Mouse (Mus musculus): ENCODE measurements around the gene AC161166.1. TPM values are rescaled to one million over a fixed set of nuclear protein-coding genes. Genes with fewer than 3 reads are reported as not detected.

The AC161166.1 gene
- polyA plus RNA-seq, 1 experiment from 2014 or later = 0.59 TPM

GRCm38 (mm10) chr7:24539686-24540085, 27.4 kb upstream of the AC161166.1 start:
- ATAC-seq (ENCODE audit: low FRiP score) = no peak
- DNase-seq (ENCODE audit: low spot score, missing footprints) = no peak
- Histone ChIP-seq H3K27me3 (ENCODE audit: control insufficient read depth, insufficient read depth, low read length) (no peaks in the 10 kb centered on the region), H3K27ac (ENCODE audit: low read depth, low read length) (no peak overlapping the region), H3K4me1 (ENCODE audit: control insufficient read depth, insufficient read depth, low read length) (no peaks in the 10 kb centered on the region), H3K9me3 (ENCODE audit: control insufficient read depth, low read length) (no peaks in the 10 kb centered on the region; the same call in 1 of the 2 replicates), H3K36me3 (ENCODE audit: control insufficient read depth, insufficient read depth, low read length) (peaks cover 2% of the 10 kb centered on the region; the same call in 1 of the 2 replicates), H3K4me3 (ENCODE audit: low read depth, low read length) (no peak overlapping the region), H3K4me2 (no peak overlapping the region), H3K9ac (ENCODE audit: low read length) (no peak overlapping the region)
- 95% methylated on average over 4 of the region's 4 CpGs for whole genome bisulfite sequencing

- DNase-seq (ENCODE audit: low spot score, missing footprints) (no peak), ATAC-seq (ENCODE audit: low FRiP score) (no peak)
- Histone ChIP-seq H3K36me3 (ENCODE audit: control insufficient read depth, insufficient read depth, low read length) (peaks cover 2% of the 10 kb centered on the region; the same call in 1 of the 2 replicates), H3K4me2 (no peak overlapping the region), H3K27me3 (ENCODE audit: control insufficient read depth, insufficient read depth, low read length) (peaks cover 5% of the 10 kb centered on the region), H3K9me3 (ENCODE audit: control insufficient read depth, low read length) (no peaks in the 10 kb centered on the region; the same call in 1 of the 2 replicates), H3K9ac (ENCODE audit: low read length) (no peak overlapping the region), H3K4me1 (ENCODE audit: control insufficient read depth, insufficient read depth, low read length) (peaks cover 3% of the 10 kb centered on the region), H3K4me3 (ENCODE audit: low read depth, low read length) (no peak overlapping the region), H3K27ac (ENCODE audit: low read depth, low read length) (no peak overlapping the region)
- 73% methylated on average over 5 of the region's 5 CpGs for WGBS
Measured at GRCm38 (mm10) chr7:24538701-24539100, 26.4 kb upstream of the AC161166.1 start.

- no peak overlapping the region for H3K27ac ChIP-seq (ENCODE audit: low read depth, low read length)
- DNase-seq (ENCODE audit: low spot score, missing footprints) = no peak
- peaks cover 11% of the 10 kb centered on the region for H3K27me3 ChIP-seq (ENCODE audit: control insufficient read depth, insufficient read depth, low read length)
- H3K4me1 ChIP-seq (ENCODE audit: control insufficient read depth, insufficient read depth, low read length) = peaks cover 5% of the 10 kb centered on the region
- ATAC-seq (ENCODE audit: low FRiP score) = no peak
- H3K9me3 ChIP-seq (ENCODE audit: control insufficient read depth, low read length) = no peaks in the 10 kb centered on the region; the same call in 1 of the 2 replicates
- no peak overlapping the region for H3K9ac ChIP-seq (ENCODE audit: low read length)
- H3K4me3 ChIP-seq (ENCODE audit: low read depth, low read length) = no peak overlapping the region
- whole genome bisulfite sequencing = 54% methylated on average over 5 of the region's 5 CpGs
- peaks cover 5% of the 10 kb centered on the region; the same call in 1 of the 2 replicates for H3K36me3 ChIP-seq (ENCODE audit: control insufficient read depth, insufficient read depth, low read length)
- H3K4me2 ChIP-seq = no peak overlapping the region
Measured at GRCm38 (mm10) chr7:24538154-24538553, 25.9 kb upstream of the AC161166.1 start.

- H3K9ac ChIP-seq (ENCODE audit: low read length) = no peak overlapping the region
- H3K4me1 ChIP-seq (ENCODE audit: control insufficient read depth, insufficient read depth, low read length) = peaks cover 6% of the 10 kb centered on the region
- peaks cover 12% of the 10 kb centered on the region for H3K27me3 ChIP-seq (ENCODE audit: control insufficient read depth, insufficient read depth, low read length)
- WGBS = 81% methylated on average over 5 of the region's 5 CpGs
- H3K4me3 ChIP-seq (ENCODE audit: low read depth, low read length) = no peak overlapping the region
- DNase-seq (ENCODE audit: low spot score, missing footprints) = no peak
- no peak for ATAC-seq (ENCODE audit: low FRiP score)
- peaks cover 5% of the 10 kb centered on the region; the same call in 1 of the 2 replicates for H3K36me3 ChIP-seq (ENCODE audit: control insufficient read depth, insufficient read depth, low read length)
- H3K4me2 ChIP-seq = no peak overlapping the region
- no peaks in the 10 kb centered on the region; the same call in 1 of the 2 replicates for H3K9me3 ChIP-seq (ENCODE audit: control insufficient read depth, low read length)
- H3K27ac ChIP-seq (ENCODE audit: low read depth, low read length) = no peak overlapping the region
Measured at GRCm38 (mm10) chr7:24537591-24537990, 25.3 kb upstream of the AC161166.1 start.

GRCm38 (mm10) chr7:24537081-24537480, 24.8 kb upstream of the AC161166.1 start:
- 83% methylated on average over 4 of the region's 4 CpGs for WGBS
- no peaks in the 10 kb centered on the region; the same call in 1 of the 2 replicates for H3K9me3 ChIP-seq (ENCODE audit: control insufficient read depth, low read length)
- no peak overlapping the region for H3K4me3 ChIP-seq (ENCODE audit: low read depth, low read length)
- H3K36me3 ChIP-seq (ENCODE audit: control insufficient read depth, insufficient read depth, low read length) = peaks cover 5% of the 10 kb centered on the region; the same call in 1 of the 2 replicates
- peaks cover 12% of the 10 kb centered on the region for H3K27me3 ChIP-seq (ENCODE audit: control insufficient read depth, insufficient read depth, low read length)
- DNase-seq (ENCODE audit: low spot score, missing footprints) = no peak
- H3K27ac ChIP-seq (ENCODE audit: low read depth, low read length) = no peak overlapping the region
- ATAC-seq (ENCODE audit: low FRiP score) = no peak
- H3K4me1 ChIP-seq (ENCODE audit: control insufficient read depth, insufficient read depth, low read length) = peaks cover 11% of the 10 kb centered on the region
- no peak overlapping the region for H3K4me2 ChIP-seq
- H3K9ac ChIP-seq (ENCODE audit: low read length) = no peak overlapping the region

- no peak overlapping the region for H3K9ac ChIP-seq (ENCODE audit: low read length)
- peak; percentile 84 for DNase-seq (ENCODE audit: low spot score, missing footprints)
- no peaks in the 10 kb centered on the region; the same call in 1 of the 2 replicates for H3K9me3 ChIP-seq (ENCODE audit: control insufficient read depth, low read length)
- no peak for ATAC-seq (ENCODE audit: low FRiP score)
- peaks cover 12% of the 10 kb centered on the region for H3K27me3 ChIP-seq (ENCODE audit: control insufficient read depth, insufficient read depth, low read length)
- H3K4me2 ChIP-seq = peak overlapping the region; percentile 18; the same call in 1 of the 2 replicates
- H3K4me1 ChIP-seq (ENCODE audit: control insufficient read depth, insufficient read depth, low read length) = peaks cover 20% of the 10 kb centered on the region
- WGBS = 28% methylated on average over 19 of the region's 19 CpGs
- H3K27ac ChIP-seq (ENCODE audit: low read depth, low read length) = no peak overlapping the region
- peaks cover 5% of the 10 kb centered on the region; the same call in 1 of the 2 replicates for H3K36me3 ChIP-seq (ENCODE audit: control insufficient read depth, insufficient read depth, low read length)
- peak overlapping the region; percentile 13; the same call in 1 of the 2 replicates for H3K4me3 ChIP-seq (ENCODE audit: low read depth, low read length)
Measured at GRCm38 (mm10) chr7:24534301-24534700, 22.0 kb upstream of the AC161166.1 start.

- Histone ChIP-seq H3K4me2 (peak overlapping the region; percentile 18), H3K4me1 (ENCODE audit: control insufficient read depth, insufficient read depth, low read length) (peaks cover 20% of the 10 kb centered on the region), H3K4me3 (ENCODE audit: low read depth, low read length) (peak overlapping the region; percentile 13; the same call in 1 of the 2 replicates), H3K9ac (ENCODE audit: low read length) (no peak overlapping the region), H3K36me3 (ENCODE audit: control insufficient read depth, insufficient read depth, low read length) (peaks cover 5% of the 10 kb centered on the region; the same call in 1 of the 2 replicates), H3K27me3 (ENCODE audit: control insufficient read depth, insufficient read depth, low read length) (peaks cover 12% of the 10 kb centered on the region), H3K27ac (ENCODE audit: low read depth, low read length) (no peak overlapping the region), H3K9me3 (ENCODE audit: control insufficient read depth, low read length) (no peaks in the 10 kb centered on the region)
- WGBS = 10% methylated on average over 42 of the region's 42 CpGs
- DNase-seq (ENCODE audit: low spot score, missing footprints) (peak; percentile 92), ATAC-seq (ENCODE audit: low FRiP score) (no peak)
Measured at GRCm38 (mm10) chr7:24533806-24534205, 21.6 kb upstream of the AC161166.1 start.

- Histone ChIP-seq H3K9me3 (ENCODE audit: control insufficient read depth, low read length) (no peaks in the 10 kb centered on the region), H3K27me3 (ENCODE audit: control insufficient read depth, insufficient read depth, low read length) (peaks cover 12% of the 10 kb centered on the region), H3K4me1 (ENCODE audit: control insufficient read depth, insufficient read depth, low read length) (peaks cover 20% of the 10 kb centered on the region), H3K4me2 (peak overlapping the region; percentile 18; the same call in 1 of the 2 replicates), H3K27ac (ENCODE audit: low read depth, low read length) (no peak overlapping the region), H3K4me3 (ENCODE audit: low read depth, low read length) (no peak overlapping the region), H3K9ac (ENCODE audit: low read length) (no peak overlapping the region), H3K36me3 (ENCODE audit: control insufficient read depth, insufficient read depth, low read length) (peaks cover 5% of the 10 kb centered on the region; the same call in 1 of the 2 replicates)
- WGBS = 53% methylated on average over 28 of the region's 28 CpGs
- no peak for ATAC-seq (ENCODE audit: low FRiP score)
- DNase-seq (ENCODE audit: low spot score, missing footprints) = peak; percentile 86
Measured at GRCm38 (mm10) chr7:24533031-24533571, 20.8 kb upstream of the AC161166.1 start.

- DNase-seq (ENCODE audit: low spot score, missing footprints) (peak; percentile 97), ATAC-seq (ENCODE audit: low FRiP score) (peak; percentile 74)
- H3K36me3 ChIP-seq (ENCODE audit: control insufficient read depth, insufficient read depth, low read length) = peaks cover 5% of the 10 kb centered on the region; the same call in 1 of the 2 replicates
- H3K27ac ChIP-seq (ENCODE audit: low read depth, low read length) = peak overlapping the region; percentile 50; the same call in 1 of the 2 replicates
- H3K4me3 ChIP-seq (ENCODE audit: low read depth, low read length) = peak overlapping the region; percentile 53
- H3K9me3 ChIP-seq (ENCODE audit: control insufficient read depth, low read length) = no peaks in the 10 kb centered on the region
- WGBS = under 1% methylated on average over 43 of the region's 43 CpGs
- peak overlapping the region; percentile 76 for H3K4me2 ChIP-seq
- peak overlapping the region; percentile 75 for H3K9ac ChIP-seq (ENCODE audit: low read length)
- H3K27me3 ChIP-seq (ENCODE audit: control insufficient read depth, insufficient read depth, low read length) = peaks cover 12% of the 10 kb centered on the region
- H3K4me1 ChIP-seq (ENCODE audit: control insufficient read depth, insufficient read depth, low read length) = peaks cover 20% of the 10 kb centered on the region
Measured at GRCm38 (mm10) chr7:24531211-24531971, 19.1 kb upstream of the AC161166.1 start.

All from midbrain, embryonic 11.5 days (tissue).